Mouse (Mus musculus) E14TG2a.4 (cell line): ENCODE measurements around the gene Elavl3.

Experiments
- CTCF ChIP-seq: conservative IDR thresholded peaks from 2 replicates; pipeline ENCODE4 v1.5.1; 2014; ENCODE audit warnings: low read length
- POU5F1 ChIP-seq: IDR thresholded peaks from 2 replicates; pipeline ENCODE4 v1.6.1; 2014; ENCODE audit warnings: low read length, borderline replicate concordance

GRCm38 (mm10) chr9:21992227-21992626, 59.6 kb downstream of the Elavl3 start:
- TF ChIP-seq CTCF (no peak), POU5F1 (no peak)
